Mouse (Mus musculus): ENCODE data around the gene Rfng.
A peak's percentile ranks its signal among the peaks of the same experiment; 100 is the strongest.
"Not testable (repeated sequence)": the region's sequence is repeated elsewhere in the genome, so short reads cannot be mapped to it uniquely, and the experiment has no call there.

Rfng gene

GRCm38 (mm10) chr11:120784064-120784791, at the start of gene Rfng, which contains the start of gene Gps1:
TSS of gene Rfng (minus strand) at chr11:120784207.
TSS of gene Gps1 (plus strand) at chr11:120784272.
- peak; percentile 75 for DNase-seq

- DNase-seq: not testable (repeated sequence)
Measured at GRCm38 (mm10) chr11:120832962-120833361, 49.0 kb upstream of the Rfng start.

GRCm38 (mm10) chr11:120831659-120832440, 47.8 kb upstream of the Rfng start:
- DNase-seq: no peak

GRCm38 (mm10) chr11:120830686-120831085, 46.7 kb upstream of the Rfng start:
- no peak for DNase-seq

DNA sequence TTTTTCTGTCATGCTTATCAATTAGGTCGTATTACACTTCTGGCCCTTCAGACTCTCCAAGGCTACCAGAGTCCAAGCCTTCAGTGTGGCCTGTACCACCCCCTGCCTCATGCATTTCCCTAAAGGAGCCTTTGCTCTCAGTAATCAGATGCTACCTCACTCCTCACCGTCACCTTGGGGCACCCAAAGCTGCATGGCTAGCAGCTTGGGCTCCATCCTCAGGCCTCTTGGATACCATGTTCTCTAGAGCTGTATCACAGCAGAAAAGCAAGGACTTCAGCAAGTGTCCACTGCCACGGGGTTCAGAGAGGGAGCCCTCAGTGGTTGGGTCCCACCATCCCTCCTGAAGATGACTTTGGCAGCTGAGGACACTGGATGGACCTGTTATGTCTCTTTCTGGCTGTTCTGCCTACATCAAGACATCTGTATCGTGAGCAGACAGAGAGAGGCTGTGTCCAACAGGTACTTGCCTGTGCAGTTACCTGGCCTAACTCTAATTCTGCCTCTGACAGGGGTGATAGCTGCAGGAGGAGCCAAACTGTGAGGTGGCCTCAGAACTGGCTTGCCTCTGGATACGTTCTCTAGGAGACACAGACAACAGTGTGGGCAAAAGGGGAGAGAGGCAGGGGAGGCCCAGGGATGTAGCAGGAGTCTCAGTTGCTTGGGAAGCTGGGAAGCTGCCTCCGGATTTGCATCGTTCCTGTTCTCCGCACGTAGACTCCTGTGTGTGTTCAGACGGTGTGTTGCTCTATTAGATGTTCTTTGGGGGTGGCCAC, 45.9 kb upstream of the Rfng start:
- DNase-seq: no peak

GRCm38 (mm10) chr11:120828416-120828815, 44.4 kb upstream of the Rfng start:
- no peak for DNase-seq

GRCm38 (mm10) chr11:120826016-120826953, 42.3 kb upstream of the Rfng start:
- DNase-seq: no peak

GRCm38 (mm10) chr11:120825289-120825863, 41.4 kb upstream of the Rfng start:
- no peak for DNase-seq

GRCm38 (mm10) chr11:120824787-120825288, 40.8 kb upstream of the Rfng start:
- DNase-seq: no peak

DNA sequence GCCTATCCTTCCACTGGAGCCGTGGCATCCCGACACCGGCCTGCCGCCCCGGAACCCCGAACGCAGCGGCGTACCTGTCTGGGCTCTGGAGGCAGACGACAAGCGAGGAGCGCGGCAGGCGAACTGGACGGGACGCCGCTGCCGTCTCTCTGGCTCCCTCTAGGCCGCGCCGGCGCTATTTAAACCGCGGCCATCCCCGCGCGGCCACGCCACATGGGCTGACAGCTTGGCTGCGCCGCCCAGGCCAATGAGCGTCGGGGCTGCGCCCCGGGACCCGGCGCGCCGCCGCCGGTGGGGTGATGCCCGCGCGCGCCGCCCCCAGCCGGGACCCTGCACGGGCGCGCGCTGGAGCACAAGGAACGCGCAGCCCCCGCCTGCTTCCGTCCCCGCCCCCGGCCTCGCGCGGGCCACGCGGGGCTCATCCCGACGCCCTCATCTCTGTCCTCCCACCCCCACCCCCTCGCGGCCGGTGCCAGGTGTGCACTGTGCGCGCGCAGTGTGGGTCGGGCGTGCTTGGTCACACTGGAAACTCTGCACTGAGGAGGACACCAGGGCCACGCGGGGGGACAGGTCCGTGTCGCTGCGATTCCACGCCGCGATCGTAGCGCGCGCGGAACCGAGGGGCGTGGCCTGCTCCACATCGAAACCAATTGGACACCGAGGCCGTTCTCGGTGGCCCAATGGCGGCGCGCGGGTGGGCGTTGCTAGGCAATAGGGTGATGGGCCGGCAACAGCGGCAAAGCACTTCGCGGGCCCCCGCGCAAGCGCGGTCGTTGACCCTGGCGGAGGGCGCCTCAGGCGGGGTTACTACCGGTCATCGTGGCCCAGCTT, 40.2 kb upstream of the Rfng start, which contains the start of gene Fasn:
Gene Fasn (minus strand): TSS at position 592 of the 831 bp plus-strand sequence.
- peak; percentile 97 for DNase-seq

DNA sequence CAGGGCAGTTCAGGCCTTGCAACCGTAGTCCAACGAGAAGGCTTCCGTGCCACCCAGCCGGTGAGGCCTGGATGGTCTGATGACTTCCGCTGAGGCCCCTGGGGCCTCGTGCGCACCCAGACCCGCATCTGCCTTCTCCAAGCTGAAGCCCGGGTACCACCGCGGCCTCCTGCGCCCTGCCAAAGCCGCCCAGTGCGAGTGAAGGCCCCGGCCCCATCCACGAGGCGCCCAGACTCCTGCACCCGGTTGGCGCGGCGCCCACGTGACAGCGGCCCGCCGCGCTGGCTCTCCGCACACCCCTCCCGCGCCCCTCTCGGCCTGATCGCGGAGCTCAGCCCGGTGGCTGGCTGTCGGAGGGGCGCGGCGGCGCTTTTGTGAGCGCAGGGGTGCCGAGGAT, 39.5 kb upstream of the Rfng start:
- DNase-seq: no peak

DNA sequence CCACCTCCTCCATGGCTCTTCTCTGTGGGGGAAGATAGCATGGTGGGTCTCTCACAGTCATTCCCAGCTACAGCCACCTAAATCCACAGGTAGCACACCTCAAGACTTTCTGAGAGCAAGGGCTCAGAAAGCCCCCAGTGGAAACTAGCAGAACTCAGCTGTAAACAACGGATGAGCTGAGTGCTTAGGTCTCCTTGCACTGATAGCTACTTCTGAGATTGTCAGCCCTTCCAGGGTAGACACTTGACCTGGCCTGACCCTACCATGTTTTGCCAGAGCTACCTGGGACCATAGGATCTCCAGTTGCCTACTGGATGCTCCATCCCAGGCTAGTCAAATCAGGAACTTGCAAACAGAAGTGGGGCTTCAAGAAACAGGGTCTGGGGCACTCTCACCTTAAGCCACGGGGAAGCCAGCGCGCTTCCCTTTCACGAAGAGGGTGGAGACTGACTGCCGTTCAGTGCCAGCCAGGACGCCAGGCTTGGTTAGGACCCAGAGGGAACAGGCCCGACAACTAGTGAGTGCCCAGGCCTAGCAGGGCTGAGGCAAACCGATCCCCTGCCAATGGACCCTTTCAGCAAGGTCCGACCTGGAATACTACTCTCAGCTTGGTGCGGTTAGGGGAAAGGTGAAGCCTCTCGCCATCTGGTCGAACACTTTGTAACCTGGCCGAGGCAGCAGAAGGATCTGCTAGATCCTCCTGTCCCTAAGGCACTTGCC, 39.0 kb upstream of the Rfng start:
- DNase-seq: no peak

DNA sequence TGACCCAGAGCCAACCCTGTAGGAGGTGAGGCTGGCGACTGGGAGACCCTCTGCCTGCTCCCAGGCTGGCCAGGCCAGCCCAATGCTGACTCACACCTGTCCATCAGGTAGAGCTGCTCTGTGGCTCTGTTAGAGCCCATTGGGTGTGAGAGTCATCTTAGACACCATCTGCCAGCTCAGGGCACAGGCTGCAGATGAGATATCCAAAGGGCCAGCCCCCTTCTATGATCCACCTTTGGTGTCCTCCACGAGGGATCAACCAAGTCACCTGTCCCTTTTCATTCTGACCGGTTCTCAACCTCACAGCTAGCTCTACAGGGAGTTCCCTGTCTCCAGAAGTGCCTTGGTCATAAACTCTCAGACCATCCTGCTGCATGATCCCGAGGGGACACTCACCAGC, 38.3 kb upstream of the Rfng start:
- DNase-seq: no peak

DNA sequence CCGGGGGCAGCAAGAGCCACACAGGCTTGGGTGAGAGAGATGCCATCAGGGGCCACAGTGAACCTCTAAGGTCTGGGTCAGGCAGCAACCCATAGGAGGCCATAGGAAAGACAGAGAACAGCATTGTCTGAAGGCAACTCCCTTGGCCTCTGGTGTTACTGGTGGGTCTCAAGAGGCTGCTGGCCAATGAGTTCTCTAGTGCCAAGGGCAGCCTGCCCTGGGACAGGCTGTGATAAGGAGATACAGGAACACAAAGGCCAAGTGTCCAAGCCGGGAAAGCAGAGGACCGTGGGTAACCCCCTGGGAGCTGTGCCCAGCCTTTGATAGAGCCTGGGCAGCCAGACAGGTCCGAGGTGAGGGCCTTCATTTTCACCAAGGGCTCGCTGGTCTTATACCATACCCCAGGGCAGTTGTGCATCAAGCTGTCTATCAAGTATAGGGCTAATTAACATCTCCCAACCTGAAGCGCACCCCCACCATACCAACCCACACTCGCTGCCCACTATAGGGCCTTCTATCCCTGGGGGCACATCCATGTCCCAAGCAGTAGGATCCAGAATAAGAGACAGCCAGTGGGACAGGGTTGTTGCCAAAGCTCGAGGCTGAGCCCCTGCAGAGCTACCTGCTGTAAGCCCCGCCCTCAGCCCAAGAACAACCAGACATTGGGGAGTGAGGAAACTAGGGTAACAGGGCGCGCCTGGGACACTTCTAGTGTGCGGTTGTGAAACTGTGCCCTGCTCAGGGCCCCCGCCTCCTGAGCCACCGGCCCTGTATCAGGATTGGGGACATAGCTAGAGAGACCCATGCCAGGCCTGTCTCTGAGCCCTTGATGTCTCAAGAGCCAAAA, 37.3 kb upstream of the Rfng start:
- no peak for DNase-seq

DNA sequence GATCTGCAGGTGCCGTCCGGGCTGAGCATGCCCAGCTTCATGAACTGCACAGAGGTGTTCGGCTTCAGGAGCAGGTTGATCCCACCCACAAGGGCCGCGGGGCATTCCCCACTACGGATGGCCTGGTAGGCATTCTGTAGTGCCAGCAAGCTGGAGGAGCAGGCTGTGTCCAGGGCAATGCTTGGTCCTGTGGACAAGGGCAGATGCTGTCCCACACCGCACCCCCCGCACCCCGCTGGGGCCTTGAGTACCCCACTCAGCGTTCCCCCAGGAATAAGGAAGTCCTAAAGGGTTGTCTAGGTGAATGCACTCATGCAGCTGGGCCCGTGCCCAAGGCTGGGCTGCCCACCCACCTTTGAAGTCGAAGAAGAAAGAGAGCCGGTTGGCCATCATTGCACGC, 36.5 kb upstream of the Rfng start:
- DNase-seq: no peak

DNA sequence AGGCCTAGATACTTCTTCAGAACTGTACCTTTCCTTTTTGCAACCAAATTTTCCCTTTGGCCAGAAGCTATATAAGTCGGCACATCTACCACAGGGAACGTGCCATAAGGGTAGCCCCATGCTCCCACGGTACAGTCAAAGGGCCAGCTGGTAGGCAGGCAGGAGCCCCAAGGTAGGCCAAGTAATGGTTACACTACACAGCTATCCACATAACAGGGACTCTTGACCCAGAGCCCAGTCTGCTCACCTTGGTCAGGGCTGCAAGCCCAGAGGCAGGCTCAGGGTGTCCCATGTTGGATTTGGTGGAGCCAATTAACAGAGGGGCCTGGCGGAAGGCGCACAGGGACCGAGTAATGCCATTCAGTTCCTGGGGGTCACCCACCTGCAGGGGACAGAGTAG, 35.5 kb upstream of the Rfng start:
- peak; percentile 45 for DNase-seq

- DNase-seq: no peak
Measured at GRCm38 (mm10) chr11:120818251-120818650, 34.2 kb upstream of the Rfng start.

DNA sequence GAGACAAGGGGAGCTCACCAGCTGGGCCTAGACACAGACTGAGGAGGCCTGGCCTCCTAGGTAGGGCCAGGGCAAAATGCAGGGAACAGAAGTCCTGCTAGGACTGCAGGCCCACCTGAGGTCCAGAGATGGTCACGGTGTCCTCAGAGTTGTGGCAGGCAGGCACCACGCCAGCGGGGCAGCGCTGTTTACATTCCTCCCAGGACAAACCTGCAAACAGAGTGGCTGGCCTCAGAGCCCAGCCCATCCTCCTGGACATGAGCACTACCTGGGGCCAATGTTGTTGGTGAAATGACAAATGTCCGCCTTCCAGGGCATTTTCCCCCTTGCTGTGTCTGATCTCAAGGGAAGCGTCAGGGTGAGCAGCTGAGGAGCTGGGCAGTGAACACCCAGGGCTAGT, 33.4 kb upstream of the Rfng start:
- DNase-seq: no peak

GRCm38 (mm10) chr11:120812068-120812467, 28.1 kb upstream of the Rfng start:
- no peak for DNase-seq
